Mouse (Mus musculus) heart, postnatal 0 days (tissue): Measurements from ENCODE around the gene Gm20458.

ENCODE experiments used
- CTCF ChIP-seq: IDR thresholded peaks from 2 replicates; pipeline ENCODE4 v1.5.1; 2016; ENCODE audit warnings: antibody characterized with exemption, control low read depth, low read depth
- EP300 ChIP-seq: IDR thresholded peaks from 2 replicates; pipeline ENCODE4 v1.6.1; 2016; ENCODE audit warnings: antibody characterized with exemption, low read depth

DNA sequence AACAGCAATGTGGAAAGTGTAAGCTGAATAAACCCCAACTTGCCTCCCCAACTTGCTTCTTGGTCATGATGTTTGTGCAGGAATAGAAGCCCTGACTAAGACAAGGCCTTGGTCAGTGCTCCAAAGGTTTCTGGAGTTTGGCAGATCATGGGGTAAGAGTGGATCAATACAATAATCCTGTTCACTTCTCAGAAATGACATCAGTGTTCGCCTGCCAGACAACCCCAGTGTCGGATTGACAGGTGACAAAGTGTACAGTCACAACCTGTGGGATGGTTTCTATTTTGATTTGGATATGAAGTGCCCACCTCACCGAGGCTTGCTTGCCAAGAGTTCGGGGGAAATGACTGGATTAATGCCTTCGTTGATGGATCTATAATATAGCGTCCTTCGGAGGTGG, 39.5 kb upstream of the Gm20458 start:
- TF ChIP-seq EP300 (no peak), CTCF (no peak)
